Mouse (Mus musculus): ENCODE measurements around the gene Senp6.
"Not testable (repeated sequence)": the region's sequence is repeated elsewhere in the genome, so short reads cannot be mapped to it uniquely, and the experiment has no call there.

The Senp6 gene

DNA sequence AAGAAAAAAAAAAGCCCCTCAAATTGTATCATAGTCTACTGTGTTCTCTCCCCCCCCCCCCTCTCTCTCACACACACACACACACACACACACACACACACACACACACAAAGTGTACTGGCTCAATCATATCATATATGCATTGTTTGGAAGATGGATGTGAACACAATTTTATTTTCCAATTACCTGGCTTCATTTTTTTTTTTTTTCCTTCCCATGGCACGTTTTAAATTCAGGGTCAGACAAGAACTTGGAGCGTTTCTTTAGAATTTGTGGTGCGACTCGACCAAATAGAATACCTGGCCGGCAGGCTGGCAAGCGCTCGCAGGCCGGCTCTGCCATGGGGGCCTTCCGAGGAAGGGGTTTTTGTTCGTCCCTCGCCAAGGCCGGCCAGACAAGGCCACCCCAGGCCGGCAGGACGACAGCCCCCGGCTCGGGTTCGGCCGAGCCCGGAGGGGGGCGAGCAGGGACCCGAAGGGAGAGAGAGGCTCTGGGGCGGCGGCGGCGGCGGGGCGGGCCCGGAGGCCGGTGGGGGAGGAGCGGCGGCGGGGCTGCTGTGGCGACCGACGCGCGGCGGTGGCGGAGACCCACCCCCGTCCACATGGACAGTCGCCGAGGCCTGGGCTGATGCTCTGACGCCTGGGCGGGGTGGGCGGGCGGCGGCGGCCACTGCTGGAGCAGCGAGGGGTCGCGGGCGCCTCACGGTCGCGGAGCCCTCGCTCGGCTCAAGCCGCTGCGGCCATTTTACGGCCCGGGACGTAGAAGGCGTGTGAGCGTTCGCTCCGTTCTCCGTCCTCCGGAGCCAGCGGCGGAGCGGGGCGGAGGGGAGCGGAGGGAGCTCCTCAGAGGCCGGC, at the start of gene Senp6:
Gene Senp6, plus strand, starts transcription at position 537 of the 854 bp plus-strand sequence.
- in situ Hi-C loops (cut with MboI, MseI): no loop called here

- in situ Hi-C loops (cut with MboI, MseI): no loop called here
Observed at GRCm38 (mm10) chr9:80020429-80020828, 46.3 kb upstream of the Senp6 start.

GRCm38 (mm10) chr9:80021648-80022047, 45.1 kb upstream of the Senp6 start:
- in situ Hi-C loops (cut with MboI, MseI): no loop called here

DNA sequence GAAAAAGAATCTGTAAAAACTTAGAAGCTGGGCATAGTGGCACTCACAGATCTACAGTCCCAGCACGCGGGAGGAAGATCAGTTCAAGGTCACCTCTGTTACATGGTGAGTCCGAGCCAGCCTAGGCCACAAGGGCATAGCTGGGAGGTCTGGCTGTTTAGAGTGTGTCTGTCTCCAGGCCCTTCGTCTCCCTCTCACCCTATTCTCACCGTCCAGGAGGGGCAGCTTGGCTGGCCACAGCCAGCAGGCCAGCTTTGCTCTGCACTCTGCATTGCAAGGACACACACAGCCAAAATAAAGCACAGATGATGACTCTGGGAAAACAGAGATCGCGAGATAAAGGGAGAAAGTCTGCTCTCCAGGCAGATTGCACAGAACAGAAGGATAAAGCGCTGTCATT, 43.9 kb upstream of the Senp6 start:
- in situ Hi-C loops (cut with MboI, MseI): no loop called here

DNA sequence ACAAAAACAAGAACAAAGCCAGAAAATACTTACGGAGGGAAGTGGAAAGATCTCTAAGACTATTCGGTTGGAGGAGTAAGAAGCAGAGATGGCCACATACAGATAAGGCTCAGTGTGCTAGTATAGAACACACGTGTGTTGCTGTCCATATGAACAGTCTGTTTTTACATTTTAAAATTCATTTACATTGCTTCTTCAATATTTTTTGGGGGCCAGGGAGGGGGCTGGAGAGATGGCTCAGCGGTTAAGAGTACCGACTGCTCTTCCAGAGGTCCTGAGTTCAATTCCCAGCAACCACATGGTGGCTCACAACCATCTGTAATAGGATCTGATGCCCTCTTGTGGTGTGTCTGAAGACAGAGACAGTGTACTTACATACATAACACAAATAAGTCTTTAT, 41.4 kb upstream of the Senp6 start:
- in situ Hi-C loops (cut with MboI, MseI): loop anchor here (25.0 kb wide), 1 partner anchor 1263 kb away; no protein-coding TSS in a partner anchor

DNA sequence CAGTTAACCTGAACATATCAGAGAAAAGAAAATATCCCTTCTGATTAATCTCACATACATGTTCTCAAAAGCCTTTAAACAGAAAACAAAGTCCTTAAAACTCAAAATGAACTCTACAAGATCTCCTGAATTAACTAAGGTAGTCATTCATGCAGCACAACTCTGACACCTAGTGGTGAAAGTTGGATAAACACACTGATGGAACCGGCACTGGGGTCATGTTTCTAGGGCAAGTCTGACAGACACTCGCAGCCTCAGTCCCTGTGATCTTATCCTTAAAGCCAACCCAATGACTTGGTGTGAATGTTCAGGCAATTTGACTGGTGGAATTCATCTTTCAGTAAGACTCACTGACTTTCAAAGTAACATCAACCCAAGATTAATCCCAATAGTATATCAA, 40.7 kb upstream of the Senp6 start:
- in situ Hi-C loops (cut with MboI, MseI): loop anchor here (25.0 kb wide), 1 partner anchor 1264 kb away; no protein-coding TSS in a partner anchor

- in situ Hi-C loops (cut with MboI, MseI): loop anchor here (25.0 kb wide), 1 partner anchor 1264 kb away; no protein-coding TSS in a partner anchor
Observed at GRCm38 (mm10) chr9:80026581-80027021, 40.1 kb upstream of the Senp6 start.

- in situ Hi-C loops (cut with MboI, MseI): loop anchor here (25.0 kb wide), 1 partner anchor 1275 kb away; no protein-coding TSS in a partner anchor
Observed at GRCm38 (mm10) chr9:80037262-80037996, 29.3 kb upstream of the Senp6 start.

DNA sequence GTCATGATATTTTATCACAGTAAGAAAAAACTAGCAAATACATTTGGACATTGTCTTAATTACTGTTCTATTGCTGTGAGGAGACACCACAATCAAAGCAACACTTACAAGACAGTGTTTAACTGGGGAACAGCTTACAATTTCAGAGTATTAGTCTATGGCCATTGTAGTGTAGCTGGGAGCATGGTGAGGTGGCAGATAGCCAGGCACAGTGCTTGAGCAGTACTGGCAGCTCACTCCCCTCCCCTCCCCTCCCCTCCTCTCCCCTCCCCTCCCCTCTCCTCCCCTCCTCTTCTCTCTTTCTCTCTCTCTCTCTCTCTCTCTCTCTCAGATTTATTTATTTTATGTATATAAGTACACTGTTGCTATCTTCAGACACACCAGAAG, 28.7 kb upstream of the Senp6 start:
- in situ Hi-C loops (cut with MboI, MseI): loop anchor here (25.0 kb wide), 1 partner anchor 1276 kb away; no protein-coding TSS in a partner anchor

DNA sequence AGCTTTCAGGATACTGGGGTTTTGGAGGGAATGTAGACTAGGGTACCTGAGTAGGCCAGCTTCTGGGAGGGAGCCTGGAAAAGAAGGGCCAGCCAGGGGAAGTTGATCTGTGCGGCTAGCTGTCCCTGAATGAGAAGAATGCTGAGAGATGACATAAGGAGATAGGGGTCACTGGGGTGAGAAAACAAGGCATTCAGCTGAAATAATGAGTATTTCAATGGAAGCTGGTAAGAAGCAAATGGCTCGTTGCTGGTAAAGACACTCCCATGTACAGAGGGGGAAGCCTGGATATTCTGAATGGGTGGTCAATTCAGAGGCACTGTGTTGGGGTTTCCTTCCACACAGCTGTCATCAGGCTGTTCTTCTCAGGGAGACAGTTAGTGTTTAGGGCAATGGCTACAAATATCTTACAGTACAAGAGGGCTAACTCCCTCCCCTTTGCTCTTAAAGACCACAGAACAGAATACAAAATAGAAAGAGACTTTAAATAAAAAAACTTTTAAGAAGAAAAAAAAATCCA, 27.3 kb upstream of the Senp6 start:
- in situ Hi-C loops (cut with MboI, MseI): loop anchor here (25.0 kb wide), 1 partner anchor 1277 kb away; no protein-coding TSS in a partner anchor

- in situ Hi-C loops (cut with MboI, MseI): loop anchor here (25.0 kb wide), 1 partner anchor 1282 kb away; no protein-coding TSS in a partner anchor
Observed at GRCm38 (mm10) chr9:80044301-80044700, 22.4 kb upstream of the Senp6 start.

- in situ Hi-C loops (cut with MboI, MseI): loop anchor here (25.0 kb wide), 1 partner anchor 1287 kb away; no protein-coding TSS in a partner anchor
Observed at GRCm38 (mm10) chr9:80049271-80049670, 17.4 kb upstream of the Senp6 start.

GRCm38 (mm10) chr9:80052951-80053350, 13.8 kb upstream of the Senp6 start:
- in situ Hi-C loops (cut with MboI, MseI): no loop called here

- in situ Hi-C loops (cut with MboI, MseI): no loop called here
Observed at GRCm38 (mm10) chr9:80057690-80058089, 9.0 kb upstream of the Senp6 start.

DNA sequence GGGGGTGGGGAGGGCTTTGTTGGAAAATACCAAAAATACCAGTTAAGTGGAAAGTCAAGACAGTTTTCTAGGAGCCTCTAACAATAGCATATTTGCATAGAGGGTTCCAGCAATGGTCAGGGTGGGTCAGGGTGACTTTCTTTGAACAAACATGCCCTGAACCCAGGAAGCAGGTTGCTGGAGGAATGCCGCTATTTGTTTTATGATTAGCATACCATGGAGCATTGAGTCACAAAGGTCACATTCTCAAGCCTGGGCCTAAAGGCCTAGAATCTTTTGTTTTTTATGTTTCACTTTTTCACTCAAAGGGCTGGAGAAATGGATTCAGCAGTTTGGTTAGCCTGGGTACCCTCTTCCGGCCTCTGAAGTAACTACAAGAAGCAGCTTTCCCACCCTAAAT, 1.2 kb upstream of the Senp6 start:
- in situ Hi-C loops (cut with MboI, MseI): not testable (repeated sequence)

DNA sequence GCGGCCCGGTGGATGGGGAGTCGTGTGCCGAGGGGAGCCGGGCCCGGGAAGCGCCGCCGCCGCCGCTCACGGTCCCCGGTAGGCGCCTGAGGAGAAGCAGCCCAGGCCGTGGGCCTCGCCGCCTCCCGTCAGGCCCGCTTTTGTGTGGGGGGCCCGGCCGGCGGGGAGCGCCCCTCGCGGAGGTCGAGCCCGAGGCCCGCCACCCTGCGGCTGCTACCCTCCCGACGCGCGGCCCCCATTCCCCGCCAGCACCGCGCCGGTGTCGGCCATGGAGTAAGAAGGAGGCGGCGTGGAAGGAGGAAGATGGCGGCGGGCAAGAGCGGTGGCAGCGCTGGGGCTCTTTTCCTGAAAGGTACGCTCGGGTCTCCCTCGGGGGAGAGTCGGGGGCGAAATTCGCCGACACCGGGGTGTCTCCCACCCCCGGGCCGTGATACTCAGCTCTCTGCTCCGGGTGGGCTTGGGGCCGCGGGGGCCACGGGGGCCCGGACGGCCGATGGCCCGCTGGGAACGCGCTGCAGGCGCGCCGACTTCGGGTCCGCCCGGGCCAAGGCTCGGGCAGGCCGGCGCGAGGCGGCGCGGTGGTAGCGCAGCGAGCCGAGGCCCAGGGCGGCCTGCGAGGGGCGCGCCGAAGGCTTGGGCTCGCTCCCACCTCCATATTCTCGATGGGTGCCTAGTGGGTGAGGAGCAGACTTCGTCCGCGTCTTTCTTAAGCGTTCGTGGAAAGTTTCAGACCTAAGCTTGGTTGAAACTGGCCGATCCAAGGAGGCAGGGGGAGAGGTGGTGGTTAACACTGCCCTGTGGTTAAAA, 721 bp downstream of the Senp6 start:
- in situ Hi-C loops (cut with MboI, MseI): no loop called here

DNA sequence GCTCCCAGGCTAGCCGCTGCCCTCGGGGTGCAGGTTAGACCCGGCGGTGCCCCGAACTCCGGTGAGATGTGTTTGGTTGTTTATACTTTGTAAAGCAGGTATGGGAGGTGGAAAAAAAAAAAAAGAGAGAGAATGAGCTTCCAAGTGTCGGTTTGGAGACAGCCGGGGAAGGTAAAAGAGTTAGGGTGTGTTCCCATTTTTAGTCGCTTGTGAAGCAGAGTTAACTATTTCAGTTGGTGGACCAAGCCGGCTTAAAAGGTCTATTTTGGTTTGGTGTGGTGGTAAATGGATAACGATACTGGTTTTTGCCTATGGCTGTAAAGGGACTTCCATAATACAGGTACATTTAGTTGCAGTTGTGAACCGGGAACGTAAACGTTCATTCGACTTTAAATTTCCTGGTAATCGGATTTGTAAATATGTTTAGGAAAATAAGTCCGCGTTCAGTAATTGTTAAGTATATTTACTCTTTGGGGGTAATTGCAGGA, 1.4 kb downstream of the Senp6 start:
- in situ Hi-C loops (cut with MboI, MseI): no loop called here

DNA sequence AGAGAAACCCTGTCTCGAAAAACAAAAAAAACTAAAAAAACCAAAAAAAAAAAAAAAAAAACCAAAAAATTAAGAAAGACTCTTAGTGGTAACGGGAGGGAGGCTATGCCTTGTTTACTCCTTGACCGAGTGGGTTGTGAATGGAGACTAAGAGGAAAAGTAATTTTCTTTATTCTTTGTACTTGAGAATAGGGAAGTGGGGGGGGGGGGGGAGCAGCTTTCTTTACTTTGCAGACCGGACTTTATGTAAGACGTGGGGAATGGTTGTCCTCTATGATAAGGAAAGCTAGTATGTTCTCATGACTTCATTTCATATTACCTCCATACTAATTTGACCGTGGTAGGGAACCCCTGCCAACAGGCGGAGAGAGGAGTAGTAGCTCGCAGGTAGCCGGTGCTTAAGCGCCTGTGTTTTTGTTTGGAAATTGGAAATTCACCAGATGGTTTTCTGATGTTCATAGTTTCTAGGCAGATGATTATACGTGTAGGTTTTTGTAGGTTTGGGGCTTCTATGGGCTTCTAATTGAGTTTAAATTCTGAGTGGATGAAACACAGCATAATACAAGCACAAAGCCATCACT, 2.1 kb downstream of the Senp6 start:
- in situ Hi-C loops (cut with MboI, MseI): no loop called here

- in situ Hi-C loops (cut with MboI, MseI): no loop called here
Observed at GRCm38 (mm10) chr9:80070026-80070425, 3.3 kb downstream of the Senp6 start.

DNA sequence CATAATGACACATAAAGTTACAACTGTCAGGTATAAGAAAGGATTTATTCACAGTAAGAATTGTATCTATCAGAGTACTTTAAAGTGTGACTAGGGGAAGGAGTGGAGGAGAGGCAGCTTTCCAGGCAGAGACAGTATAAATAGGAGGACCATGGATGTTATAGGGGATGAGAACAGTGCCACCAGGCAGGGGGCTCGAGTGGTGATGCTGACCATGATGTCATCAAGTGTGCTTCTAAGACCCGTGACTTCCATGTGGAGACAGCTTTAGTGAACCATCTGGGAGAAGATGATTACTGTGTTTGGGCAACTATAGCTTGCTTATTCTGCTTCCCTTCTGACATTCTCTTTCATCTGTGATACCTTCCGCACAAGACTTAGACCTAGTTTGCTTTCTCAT, 4.9 kb downstream of the Senp6 start:
- in situ Hi-C loops (cut with MboI, MseI): no loop called here

- in situ Hi-C loops (cut with MboI, MseI): no loop called here
Observed at GRCm38 (mm10) chr9:80074067-80074466, 7.4 kb downstream of the Senp6 start.

Measured in regulatory T cell (primary cell).